Mouse (Mus musculus): ENCODE measurements around the gene Zfp281.

DNA sequence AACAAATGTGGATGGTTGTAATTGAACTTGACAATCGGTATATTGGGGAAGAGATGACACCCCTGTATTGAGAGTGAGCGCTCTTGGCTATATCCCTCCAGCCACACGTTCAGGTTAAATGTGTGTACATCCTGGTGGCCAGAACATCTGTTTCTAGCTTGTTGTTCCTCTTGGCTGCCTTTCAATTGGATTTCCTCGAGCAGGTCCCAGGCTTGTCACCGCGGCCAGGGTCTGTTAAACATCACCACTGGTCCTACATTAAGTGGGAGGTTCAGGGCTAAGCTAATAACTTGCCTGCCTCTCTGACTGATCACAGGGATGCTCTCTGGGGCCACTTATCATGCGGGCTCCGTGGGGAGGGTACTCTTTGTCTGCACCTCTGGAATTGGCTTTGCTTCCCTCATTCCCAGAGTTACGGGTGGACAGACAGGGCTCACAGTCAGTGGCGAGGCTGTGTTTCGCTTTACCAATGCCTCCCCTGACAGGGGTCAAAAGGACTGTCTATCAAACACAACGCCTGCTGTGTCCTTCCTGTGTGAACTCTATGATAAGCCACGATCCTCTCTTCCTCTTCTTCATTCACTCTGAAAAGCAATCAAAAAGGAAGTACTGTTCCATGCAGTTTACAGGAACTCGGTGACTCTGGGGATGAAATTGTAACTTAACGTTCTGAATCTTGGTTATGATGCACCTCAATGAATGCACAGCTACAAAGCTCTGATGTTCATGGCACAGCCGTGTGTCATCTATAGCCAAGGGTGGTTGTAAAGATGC, 46.6 kb upstream of the Zfp281 start:
- TF ChIP-seq CTCF (IDR thresholded peaks at IDR 0.05; ENCODE audit: low read depth) (no peak), EP300 (IDR thresholded peaks at IDR 0.05; ENCODE audit: low read depth) (no peak)

All from liver, embryonic 14.5 days (tissue).